Mouse (Mus musculus): ENCODE measurements around the gene Tmem59l. TPM values are rescaled to one million over a fixed set of nuclear protein-coding genes. Genes with fewer than 3 reads are reported as not detected.

The Tmem59l gene
- polyA plus RNA-seq (2015; fragmentation: Nextera tagmentation; extraction: Ambion mirVana), result 2.3 and 2.4 TPM in 2 replicates

DNA sequence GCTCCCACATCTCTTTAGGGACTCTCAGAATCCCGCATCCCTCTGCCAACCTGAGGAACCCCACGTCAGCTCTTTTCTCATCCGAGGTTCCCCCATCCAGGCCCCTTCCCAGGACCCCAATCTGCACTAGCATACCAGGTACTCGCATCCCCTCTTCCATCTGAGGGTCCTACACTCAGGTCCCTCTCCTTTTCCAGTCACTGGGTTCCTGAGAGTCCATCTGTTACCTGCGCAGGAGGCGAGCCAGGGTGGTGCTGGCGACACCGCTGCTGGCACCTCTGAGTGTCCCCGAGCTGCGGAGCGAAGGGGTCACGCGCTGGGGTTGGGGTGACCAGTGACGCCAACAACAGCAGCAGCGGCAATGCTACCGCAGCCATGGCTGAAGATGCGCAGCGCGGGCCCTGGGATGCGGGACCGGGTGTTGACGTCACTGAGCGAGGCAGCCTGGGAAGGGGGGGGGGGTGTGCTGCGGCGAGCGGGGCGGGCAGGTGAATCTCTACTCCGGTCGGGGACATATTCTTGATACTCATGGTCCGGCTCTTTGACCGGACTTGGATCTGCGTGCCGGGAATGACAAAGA, at the start of gene Tmem59l:
TSS of gene Tmem59l (minus strand) at position 418 of the 580 bp plus-strand sequence.
- H3K27ac ChIP-seq (ENCODE audit: low read depth, low read length), result no peak within 1 kb of the TSS
- no peaks in the 10 kb centered on the region for H3K36me3 ChIP-seq (ENCODE audit: control insufficient read depth, insufficient read depth)
- WGBS, result 8% methylated on average over 33 of the region's 33 CpGs
- peak within 1 kb of the TSS; percentile 39 for H3K4me3 ChIP-seq (ENCODE audit: low read depth, low read length)
- H3K9me3 ChIP-seq (ENCODE audit: control insufficient read depth), result no peaks in the 10 kb centered on the region
- no peak for ATAC-seq
- H3K27me3 ChIP-seq (replicated peaks; ENCODE audit: control insufficient read depth, insufficient read depth, low read length), result peaks cover 76% of the 10 kb centered on the region
- peak within 1 kb of the TSS; percentile 65 for H3K4me2 ChIP-seq (replicated peaks; ENCODE audit: low read depth)
- peaks cover 6% of the 10 kb centered on the region; the same call in 1 of the 2 replicates for H3K4me1 ChIP-seq (replicated peaks; ENCODE audit: control insufficient read depth, insufficient read depth, low read length)
- H3K9ac ChIP-seq (ENCODE audit: low read depth, low read length), result no peak within 1 kb of the TSS
- TF ChIP-seq CTCF (IDR thresholded peaks at IDR 0.05; ENCODE audit: low read depth), result no peak

DNA sequence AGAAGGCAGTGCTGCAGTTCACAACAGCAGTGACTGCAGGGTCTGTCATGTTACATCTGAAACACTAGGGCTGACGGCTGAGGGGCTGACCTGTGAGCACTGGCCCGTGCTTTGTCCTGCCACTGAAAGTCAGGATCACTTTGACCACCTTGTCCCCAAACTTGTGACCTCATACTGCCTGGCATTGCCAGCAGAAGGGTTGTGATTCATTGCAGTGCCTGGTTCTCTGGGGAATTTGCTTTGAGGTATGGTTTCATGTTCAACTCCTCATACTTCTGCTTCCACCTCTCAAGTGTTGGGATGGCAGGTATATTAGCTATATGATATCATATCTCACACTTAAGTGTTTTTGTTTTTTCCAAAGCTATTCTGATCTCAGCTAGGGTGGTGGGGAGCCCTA, 48.5 kb upstream of the Tmem59l start:
- Histone ChIP-seq H3K4me1 (replicated peaks; ENCODE audit: control insufficient read depth, insufficient read depth, low read length) (no peaks in the 10 kb centered on the region; the same call in 1 of the 2 replicates), H3K27ac (ENCODE audit: low read depth, low read length) (no peak overlapping the region), H3K36me3 (ENCODE audit: control insufficient read depth, insufficient read depth) (peaks cover 59% of the 10 kb centered on the region), H3K9ac (ENCODE audit: low read depth, low read length) (no peak overlapping the region), H3K4me2 (replicated peaks; ENCODE audit: low read depth) (no peak overlapping the region), H3K9me3 (ENCODE audit: control insufficient read depth) (no peaks in the 10 kb centered on the region), H3K4me3 (ENCODE audit: low read depth, low read length) (no peak overlapping the region), H3K27me3 (replicated peaks; ENCODE audit: control insufficient read depth, insufficient read depth, low read length) (no peaks in the 10 kb centered on the region)
- WGBS, result 96% methylated on average over 2 of the region's 2 CpGs
- ATAC-seq, result no peak
- TF ChIP-seq CTCF (IDR thresholded peaks at IDR 0.05; ENCODE audit: low read depth), result no peak

DNA sequence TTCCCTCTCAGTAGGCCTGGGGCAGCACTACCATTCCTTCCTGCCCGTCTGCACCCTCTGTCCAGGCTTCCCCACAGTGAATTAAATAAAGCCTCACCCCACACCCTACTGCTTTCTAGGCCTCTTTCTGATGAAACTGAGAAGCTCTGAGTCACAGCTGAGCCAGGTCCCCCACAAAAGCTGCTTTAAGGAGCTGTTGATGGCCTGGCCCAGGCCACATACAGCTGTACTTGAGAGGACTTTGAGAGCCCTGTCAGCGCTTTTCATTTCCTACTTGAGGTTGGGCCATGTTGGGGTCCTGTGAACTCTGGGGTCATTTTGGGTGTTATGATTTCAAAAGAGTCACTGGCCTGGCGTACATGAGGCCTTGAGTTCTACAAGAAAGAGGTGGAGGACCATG, 48.1 kb upstream of the Tmem59l start:
- Histone ChIP-seq H3K4me2 (replicated peaks; ENCODE audit: low read depth) (no peak overlapping the region), H3K9ac (ENCODE audit: low read depth, low read length) (no peak overlapping the region), H3K27me3 (replicated peaks; ENCODE audit: control insufficient read depth, insufficient read depth, low read length) (no peaks in the 10 kb centered on the region), H3K9me3 (ENCODE audit: control insufficient read depth) (no peaks in the 10 kb centered on the region), H3K4me1 (replicated peaks; ENCODE audit: control insufficient read depth, insufficient read depth, low read length) (no peaks in the 10 kb centered on the region), H3K27ac (ENCODE audit: low read depth, low read length) (0 out of 2 replicates have a peak overlapping the region, but pooled peaks have one; percentile 4), H3K4me3 (ENCODE audit: low read depth, low read length) (no peak overlapping the region), H3K36me3 (ENCODE audit: control insufficient read depth, insufficient read depth) (peaks cover 64% of the 10 kb centered on the region)
- 87% methylated on average over 3 of the region's 3 CpGs for WGBS
- no peak for TF ChIP-seq CTCF (IDR thresholded peaks at IDR 0.05; ENCODE audit: low read depth)
- ATAC-seq, result no peak

DNA sequence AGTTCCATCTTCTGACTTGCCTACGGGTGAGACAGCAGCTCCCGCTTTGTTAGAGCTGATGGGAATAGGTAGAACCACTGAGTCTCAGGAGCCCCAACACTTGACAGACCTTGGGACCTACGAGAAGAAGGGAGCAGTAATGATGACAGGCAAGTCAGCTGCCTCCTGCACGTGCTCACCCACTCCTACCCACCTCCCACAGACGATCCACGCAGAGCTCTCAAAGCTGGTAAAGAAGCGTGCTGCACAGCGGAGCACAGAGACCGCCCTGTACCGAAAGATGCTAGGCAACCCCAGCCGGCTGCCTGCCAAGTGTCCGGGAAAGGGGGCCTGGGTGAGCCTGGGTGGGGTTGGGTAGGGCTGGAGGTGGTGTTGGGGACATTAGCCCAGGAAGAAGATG, 47.1 kb upstream of the Tmem59l start:
- H3K4me3 ChIP-seq (ENCODE audit: low read depth, low read length), result no peak overlapping the region
- H3K4me1 ChIP-seq (replicated peaks; ENCODE audit: control insufficient read depth, insufficient read depth, low read length), result no peaks in the 10 kb centered on the region
- no peak for ATAC-seq
- peaks cover 64% of the 10 kb centered on the region for H3K36me3 ChIP-seq (ENCODE audit: control insufficient read depth, insufficient read depth)
- H3K9ac ChIP-seq (ENCODE audit: low read depth, low read length), result no peak overlapping the region
- no peaks in the 10 kb centered on the region for H3K9me3 ChIP-seq (ENCODE audit: control insufficient read depth)
- 0 out of 2 replicates have a peak overlapping the region, but pooled peaks have one; percentile 4 for H3K27ac ChIP-seq (ENCODE audit: low read depth, low read length)
- no peak for TF ChIP-seq CTCF (IDR thresholded peaks at IDR 0.05; ENCODE audit: low read depth)
- H3K4me2 ChIP-seq (replicated peaks; ENCODE audit: low read depth), result no peak overlapping the region
- H3K27me3 ChIP-seq (replicated peaks; ENCODE audit: control insufficient read depth, insufficient read depth, low read length), result no peaks in the 10 kb centered on the region
- 93% methylated on average over 12 of the region's 12 CpGs for WGBS

DNA sequence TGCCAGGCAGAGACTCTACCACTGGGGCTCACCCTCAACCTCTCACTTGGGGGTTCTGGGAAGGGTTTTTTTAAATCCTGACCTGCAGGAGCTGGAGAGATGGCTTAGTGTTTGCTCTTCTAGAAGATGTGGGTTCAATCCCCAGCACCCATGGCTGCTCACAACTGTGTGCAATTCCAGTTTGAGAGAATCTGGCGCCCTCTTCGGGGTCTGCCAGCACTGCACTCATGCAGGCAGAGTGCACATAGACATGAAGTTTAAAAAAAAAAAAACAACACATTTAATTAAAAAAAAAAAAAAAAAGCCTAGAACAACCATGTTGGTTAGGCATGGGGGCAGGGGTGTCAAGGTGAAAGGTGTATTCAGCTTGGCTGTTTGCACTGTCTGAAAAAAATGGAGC, 43.2 kb upstream of the Tmem59l start:
- H3K27me3 ChIP-seq (replicated peaks; ENCODE audit: control insufficient read depth, insufficient read depth, low read length), result no peaks in the 10 kb centered on the region
- no peak overlapping the region for H3K27ac ChIP-seq (ENCODE audit: low read depth, low read length)
- H3K4me3 ChIP-seq (ENCODE audit: low read depth, low read length), result no peak overlapping the region
- TF ChIP-seq CTCF (IDR thresholded peaks at IDR 0.05; ENCODE audit: low read depth), result peak; percentile 32; the same call in 1 of the 2 replicates
- no peaks in the 10 kb centered on the region for H3K9me3 ChIP-seq (ENCODE audit: control insufficient read depth)
- H3K4me1 ChIP-seq (replicated peaks; ENCODE audit: control insufficient read depth, insufficient read depth, low read length), result 0 out of 2 replicates have a peak, but pooled peaks cover 6% of the 10 kb centered on the region
- H3K4me2 ChIP-seq (replicated peaks; ENCODE audit: low read depth), result no peak overlapping the region
- no peak overlapping the region for H3K9ac ChIP-seq (ENCODE audit: low read depth, low read length)
- no peak for ATAC-seq
- WGBS, result 94% methylated on average over 2 of the region's 2 CpGs
- H3K36me3 ChIP-seq (ENCODE audit: control insufficient read depth, insufficient read depth), result peaks cover 50% of the 10 kb centered on the region

DNA sequence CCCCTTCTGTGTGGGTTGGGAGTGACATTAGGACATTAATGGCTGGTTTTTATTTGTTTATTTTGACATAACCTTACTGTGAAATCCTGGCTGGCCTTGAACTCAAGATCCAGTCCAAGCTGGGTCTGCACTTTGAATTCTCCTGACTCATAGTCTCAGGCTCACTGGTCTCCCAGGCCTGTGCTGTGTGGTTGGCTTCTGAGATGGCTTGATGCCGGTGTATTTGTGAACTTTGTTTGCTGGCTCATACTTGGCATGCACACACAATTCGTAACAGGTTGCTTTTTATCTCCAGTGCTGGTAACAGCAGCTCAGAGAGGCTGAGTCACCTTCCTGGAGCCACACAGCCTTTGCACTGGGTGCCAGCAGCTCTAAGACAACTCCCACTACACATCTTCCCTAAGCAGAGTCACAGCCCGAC, 42.6 kb upstream of the Tmem59l start:
- Histone ChIP-seq H3K27me3 (replicated peaks; ENCODE audit: control insufficient read depth, insufficient read depth, low read length) (no peaks in the 10 kb centered on the region), H3K9ac (ENCODE audit: low read depth, low read length) (no peak overlapping the region), H3K36me3 (ENCODE audit: control insufficient read depth, insufficient read depth) (peaks cover 44% of the 10 kb centered on the region), H3K4me3 (ENCODE audit: low read depth, low read length) (no peak overlapping the region), H3K27ac (ENCODE audit: low read depth, low read length) (0 out of 2 replicates have a peak overlapping the region, but pooled peaks have one; percentile 60), H3K4me1 (replicated peaks; ENCODE audit: control insufficient read depth, insufficient read depth, low read length) (0 out of 2 replicates have a peak, but pooled peaks cover 6% of the 10 kb centered on the region), H3K9me3 (ENCODE audit: control insufficient read depth) (no peaks in the 10 kb centered on the region), H3K4me2 (replicated peaks; ENCODE audit: low read depth) (no peak overlapping the region)
- no peak for TF ChIP-seq CTCF (IDR thresholded peaks at IDR 0.05; ENCODE audit: low read depth)
- no peak for ATAC-seq
- 82% methylated on average over 3 of the region's 3 CpGs for WGBS
